Mouse (Mus musculus) embryonic stem cell, embryonic (primary cell): ENCODE results near the gene Dnah11.

Experiments used
- CTCF ChIA-PET, 4 experiments: fragments of 300-600 bp in 2 of 4; fragments of 350-600 bp in 2 of 4; sonication (Branson Sonifier 250); formaldehyde crosslinking; loops; one replicate each; lab custom pipeline; 2022; ENCODE audit warnings: inconsistent platforms in 2 of 4; lab: Charles Lee
- POLR2A ChIA-PET, 4 experiments: fragments of 300-600 bp in 2 of 4; fragments of 350-600 bp in 2 of 4; sonication (Branson Sonifier 250); formaldehyde crosslinking; loops; one replicate each; lab custom pipeline; 2022; ENCODE audit warnings: antibody characterized with exemption in 4 of 4, inconsistent platforms in 1 of 4; lab: Charles Lee

Dnah11 gene

GRCm38 (mm10) chr12:117840705-117841104 lies 358.1 kb downstream of the Dnah11 start:
- ChIA-PET POLR2A (no interaction called here), CTCF (interaction anchor here in 1 of 4 experiments (0.6 kb wide), 1 partner anchor 29 kb away, joined by 4 read pairs; no protein-coding TSS in a partner anchor)

- CTCF ChIA-PET: no interaction called here
- POLR2A ChIA-PET: interaction anchor here in 1 of 4 experiments (0.6 kb wide), 1 partner anchor 1526 kb away, joined by 3 read pairs; no protein-coding TSS in a partner anchor
Observed at GRCm38 (mm10) chr12:117837376-117837775, 361.5 kb downstream of the Dnah11 start.

- ChIA-PET POLR2A (interaction anchor here (0.6 to 0.8 kb wide), 4 partner anchors 20 to 800 kb away, joined by 3 to 4 read pairs (median 3); no protein-coding TSS in a partner anchor), CTCF (interaction anchor here (0.6 to 1.4 kb wide), 8 partner anchors 10 to 797 kb away, joined by 3 to 6 read pairs (median 3); no protein-coding TSS in a partner anchor)
Observed at GRCm38 (mm10) chr12:117835371-117835770, 363.5 kb downstream of the Dnah11 start.

GRCm38 (mm10) chr12:117834652-117835051 lies 364.2 kb downstream of the Dnah11 start:
- ChIA-PET POLR2A (interaction anchor here in 2 of 4 experiments (0.6 to 0.8 kb wide), 3 partner anchors 21 to 363 kb away, joined by 3 to 4 read pairs (median 3); no protein-coding TSS in a partner anchor), CTCF (interaction anchor here in 3 of 4 experiments (0.6 to 1.4 kb wide), 9 partner anchors 11 to 136 kb away, joined by 3 to 6 read pairs (median 3); no protein-coding TSS in a partner anchor)

GRCm38 (mm10) chr12:117832190-117832589 lies 366.7 kb downstream of the Dnah11 start:
- POLR2A ChIA-PET: interaction anchor here in 1 of 4 experiments (0.5 kb wide), 1 partner anchor 796 kb away, joined by 5 read pairs; no protein-coding TSS in a partner anchor
- CTCF ChIA-PET: interaction anchor here in 1 of 4 experiments (0.6 kb wide), 1 partner anchor 26 kb away, joined by 3 read pairs; no protein-coding TSS in a partner anchor

GRCm38 (mm10) chr12:117831351-117831961 lies 367.4 kb downstream of the Dnah11 start:
- CTCF ChIA-PET: no interaction called here
- POLR2A ChIA-PET: no interaction called here

- ChIA-PET POLR2A (no interaction called here), CTCF (interaction anchor here in 1 of 4 experiments (1.0 kb wide), 1 partner anchor 10 kb away, joined by 4 read pairs; no protein-coding TSS in a partner anchor)
Observed at GRCm38 (mm10) chr12:117828350-117828749, 370.5 kb downstream of the Dnah11 start.
